Mouse (Mus musculus) c-Kit-positive CD71-negative TER-119-negative erythroid progenitor cells, embryonic 14.5 days (primary cell): ENCODE results near the gene Hecw1.

Experiments
- DNase-seq: peaks from one replicate; pipeline ENCODE4 v3.0.0-alpha.2; 2013; ENCODE audit warnings: low read depth

Hecw1 gene

DNA sequence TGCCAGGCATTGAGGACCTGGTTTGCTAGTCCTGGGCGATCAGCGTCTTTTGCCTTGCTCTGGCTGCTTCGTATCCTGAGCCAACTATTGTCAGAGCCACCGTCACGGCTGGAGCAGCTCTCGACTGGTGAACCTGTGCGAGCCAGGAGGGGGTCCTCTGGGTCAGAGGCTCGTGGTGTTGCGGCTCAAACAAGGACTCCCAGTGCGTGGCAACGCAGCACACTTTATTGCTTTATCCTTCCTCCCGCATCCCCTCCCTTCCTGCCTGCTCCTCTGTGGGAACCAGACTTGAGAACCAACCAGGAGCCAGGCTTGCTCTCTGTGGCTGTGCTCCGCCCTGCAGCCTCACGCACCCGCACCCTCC is at the start of gene Hecw1:
Gene Hecw1, minus strand, starts transcription at position 323 of the 364 bp plus-strand sequence.
- no peak for DNase-seq

DNA sequence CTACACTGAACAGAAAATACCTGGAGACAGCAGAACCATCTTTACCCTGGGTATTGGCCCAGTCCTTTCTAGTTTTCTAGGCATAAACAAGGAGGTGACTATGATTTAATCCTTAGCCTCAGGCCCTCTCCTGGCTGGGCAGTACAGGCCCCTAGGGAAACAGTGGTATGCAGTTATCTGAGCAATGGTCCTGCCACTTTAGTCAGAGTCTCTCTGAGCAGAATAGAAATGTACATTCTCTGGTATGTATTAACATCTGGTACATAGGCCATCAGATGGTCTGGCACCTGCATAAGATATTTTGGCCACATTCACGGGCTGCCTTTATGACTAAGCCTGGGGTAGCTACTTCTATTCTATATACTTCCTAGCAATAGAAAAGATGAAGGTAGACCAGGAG is 38.3 kb upstream of the Hecw1 start:
- DNase-seq, result no peak

DNA sequence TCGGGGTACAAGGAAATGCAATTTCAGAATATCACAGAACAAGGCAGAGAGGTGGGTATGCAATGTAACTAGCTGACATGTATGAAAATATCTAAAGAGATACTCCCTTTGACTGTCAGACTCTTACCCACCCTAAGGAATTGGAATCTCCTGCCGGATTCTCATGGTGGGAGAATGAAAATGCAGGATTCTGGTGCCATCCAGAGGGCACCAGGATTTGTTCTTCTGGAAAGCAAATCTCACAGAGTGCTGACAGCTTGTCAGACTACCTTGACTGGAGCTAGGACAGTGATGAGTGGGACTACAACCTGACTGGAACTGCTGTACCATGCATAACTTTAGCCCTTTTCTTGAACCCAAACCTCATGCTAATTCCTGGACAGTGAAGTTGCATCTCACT is 29.6 kb upstream of the Hecw1 start:
- no peak for DNase-seq

DNA sequence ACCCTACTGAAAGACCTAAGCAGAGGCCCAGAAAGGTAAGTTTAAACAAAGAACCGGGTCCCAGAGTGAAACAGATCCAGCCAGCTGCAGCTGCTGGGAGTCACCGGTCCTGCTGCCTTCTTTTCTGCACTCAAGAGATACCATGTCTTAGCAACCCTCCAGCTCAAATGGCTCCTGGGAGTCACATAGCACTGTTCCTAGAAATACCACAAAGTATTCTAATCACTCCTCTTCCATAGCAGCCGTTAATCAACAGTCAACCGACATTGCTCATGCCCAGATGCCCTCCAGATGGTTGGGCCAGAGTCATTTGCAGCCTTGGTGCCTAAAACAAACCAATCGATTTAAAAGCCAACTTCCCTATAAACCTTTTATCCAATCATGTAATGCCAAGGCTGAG is 19.8 kb upstream of the Hecw1 start:
- DNase-seq, result no peak

DNA sequence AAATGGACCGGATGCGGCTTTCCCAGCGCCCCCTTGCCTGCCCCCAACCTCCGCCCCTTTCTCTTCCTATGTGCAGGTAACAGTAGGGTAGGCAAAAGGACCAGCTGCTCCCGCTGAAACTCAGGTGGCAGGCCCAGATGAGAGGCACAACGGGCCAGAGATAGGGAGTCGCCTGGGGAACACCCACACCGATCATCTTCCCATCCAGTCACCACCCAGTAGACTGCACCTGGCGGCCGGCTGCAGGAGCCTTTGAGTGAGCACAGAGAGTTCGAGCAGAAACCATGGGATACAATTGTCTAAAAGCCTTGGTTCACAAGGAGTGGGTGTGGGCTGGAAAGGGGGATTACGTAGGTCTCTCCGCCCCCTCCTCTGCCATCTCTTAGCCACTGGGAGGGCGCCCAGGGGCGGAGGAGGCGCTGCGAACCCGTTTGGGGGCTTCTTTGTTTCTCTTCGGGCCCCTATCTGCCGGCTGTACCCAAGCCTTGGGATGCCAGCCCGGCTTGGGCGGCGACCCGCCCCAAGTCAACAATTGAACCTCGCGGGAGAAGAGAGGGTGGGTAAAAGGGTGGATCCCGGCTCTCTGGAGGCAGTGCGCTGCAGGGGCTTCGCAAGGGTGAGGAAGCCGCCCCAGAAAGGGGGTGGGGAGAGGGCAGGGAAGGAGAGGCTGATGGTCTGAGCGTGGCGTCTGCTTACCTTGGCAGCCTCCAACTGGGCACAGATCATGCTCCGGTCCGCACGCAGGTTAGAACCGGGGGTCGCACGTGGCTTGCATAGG is 711 bp downstream of the Hecw1 start:
- DNase-seq, result peak; percentile 3

DNA sequence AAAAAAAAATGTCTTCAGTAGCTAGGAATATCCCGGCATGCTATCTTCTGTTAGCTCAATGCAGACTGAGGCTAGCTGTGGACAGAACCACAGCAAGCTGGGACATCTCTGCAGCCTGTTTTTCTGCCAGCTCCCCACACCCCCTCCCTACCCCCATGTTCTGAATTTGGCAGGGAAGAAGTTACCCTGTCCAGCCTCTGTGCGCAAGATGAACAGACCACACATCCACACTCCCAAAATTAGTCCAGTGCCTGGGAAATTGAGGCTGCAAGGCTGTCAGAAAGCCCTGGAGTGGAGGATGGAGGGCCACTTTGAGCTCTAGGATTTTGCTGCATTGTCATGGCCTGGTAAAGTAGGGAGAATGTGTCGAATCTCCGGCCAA is 1.3 kb downstream of the Hecw1 start:
- DNase-seq, result no peak

DNA sequence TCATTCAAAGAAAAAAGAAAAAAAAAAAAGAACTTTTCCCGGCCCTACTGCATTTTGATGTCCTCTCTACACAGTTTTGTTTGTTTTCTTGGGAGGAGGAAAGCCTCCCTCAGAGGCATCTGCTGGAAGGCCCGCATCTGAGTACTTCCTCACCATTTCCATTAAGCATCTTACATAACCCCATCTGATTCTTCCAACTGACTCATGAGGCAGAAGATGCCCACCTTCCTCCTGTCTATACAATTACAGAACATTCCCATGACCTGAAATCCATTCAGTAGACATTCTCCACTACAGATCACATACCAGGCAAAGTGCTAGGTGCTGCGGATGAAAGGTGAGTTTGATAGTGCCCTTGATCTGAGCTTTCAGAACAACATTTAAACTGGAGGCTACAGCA is 3.4 kb downstream of the Hecw1 start:
- no peak for DNase-seq

DNA sequence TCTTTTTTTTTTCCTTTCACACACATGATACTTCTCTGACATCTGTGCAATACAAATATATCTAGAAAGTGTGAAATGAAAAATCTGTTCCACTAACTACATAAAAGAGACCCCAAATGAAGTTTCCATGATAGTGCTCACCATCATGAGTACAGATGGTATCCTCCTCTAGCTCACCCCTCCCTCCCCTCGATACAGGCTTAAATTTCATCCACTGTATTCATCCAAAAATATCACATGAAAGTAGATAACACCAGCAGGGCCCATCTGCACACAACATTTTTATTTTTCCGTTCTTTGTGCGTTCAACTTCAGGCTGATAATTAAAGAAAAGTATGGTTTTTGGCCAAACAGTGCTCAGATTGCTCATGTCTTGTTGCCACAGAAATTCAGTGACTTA is 5.5 kb downstream of the Hecw1 start:
- DNase-seq, result no peak

DNA sequence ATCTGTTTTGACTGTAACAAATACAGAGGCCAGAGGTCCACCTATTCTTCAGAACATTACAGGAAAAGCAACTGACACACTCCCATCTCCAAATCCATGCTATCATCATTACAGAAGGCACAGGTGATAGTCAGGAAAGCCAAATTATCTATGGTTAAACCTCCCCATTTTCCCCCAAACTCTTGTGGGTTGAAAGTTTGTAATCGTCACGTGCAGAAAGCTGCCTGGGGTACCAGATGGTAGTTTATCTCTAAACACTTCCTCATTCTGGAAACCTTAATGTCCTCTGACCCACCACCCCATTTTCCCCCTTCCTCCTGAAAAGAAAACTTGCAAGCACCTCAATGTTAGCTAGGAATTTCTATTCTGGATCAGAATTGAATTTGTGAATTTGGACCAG is 7.9 kb downstream of the Hecw1 start:
- DNase-seq, result no peak

DNA sequence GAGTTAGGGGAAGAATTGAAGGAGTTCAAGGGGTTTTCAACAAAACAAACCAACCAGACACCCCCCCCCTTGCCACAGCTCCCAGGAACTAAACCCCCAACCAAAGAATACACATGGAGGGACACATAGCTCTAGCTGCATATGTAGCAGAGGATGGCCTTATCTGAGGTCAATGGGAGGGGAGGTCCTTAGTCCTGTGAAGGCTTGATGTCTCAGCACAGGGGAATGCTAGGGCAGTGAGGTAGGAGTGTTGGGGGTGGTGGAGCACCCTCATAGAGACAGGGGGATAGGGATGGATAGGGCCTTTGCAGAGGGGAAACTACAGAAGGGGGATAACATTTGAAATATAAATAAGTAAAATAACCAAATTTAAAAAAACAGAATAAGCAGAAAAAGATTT is 9.1 kb downstream of the Hecw1 start:
- DNase-seq, result no peak

DNA sequence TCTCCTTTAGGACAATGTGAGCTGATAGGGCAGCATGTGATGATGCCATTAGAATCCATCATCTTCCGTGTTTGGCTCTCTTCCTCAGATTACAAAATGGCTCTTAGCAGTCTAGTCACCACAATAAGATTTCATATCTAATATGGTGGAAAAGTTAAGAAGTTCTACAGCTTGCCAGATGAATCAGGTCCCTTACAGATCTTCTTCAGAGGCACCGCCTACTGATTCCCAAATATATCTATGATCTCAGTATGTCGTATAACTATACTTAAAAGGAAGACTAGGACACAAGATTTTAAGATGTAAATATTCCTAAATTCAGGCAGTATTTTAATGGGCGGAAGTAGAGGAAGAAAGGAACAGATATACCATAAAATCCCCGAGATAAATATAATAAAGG is 16.3 kb downstream of the Hecw1 start:
- no peak for DNase-seq

DNA sequence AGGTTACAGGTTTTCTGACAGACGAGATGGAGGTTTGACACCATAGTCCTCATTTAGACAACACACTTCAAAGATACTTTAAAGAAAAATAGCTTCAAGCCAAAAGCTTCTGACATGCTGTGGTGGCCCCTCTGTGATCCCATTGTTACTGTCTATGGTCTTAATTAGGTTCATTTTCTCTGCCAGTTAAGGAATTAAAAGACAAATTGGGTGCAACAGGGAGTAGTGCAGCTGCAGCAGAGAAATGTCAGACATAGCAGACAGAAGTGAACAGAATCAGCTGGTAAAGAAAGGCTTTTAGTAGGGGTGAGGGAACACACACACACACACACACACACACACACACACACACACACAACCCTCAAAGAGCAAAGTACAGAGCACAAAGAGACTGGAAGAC is 22.8 kb downstream of the Hecw1 start:
- DNase-seq, result no peak

DNA sequence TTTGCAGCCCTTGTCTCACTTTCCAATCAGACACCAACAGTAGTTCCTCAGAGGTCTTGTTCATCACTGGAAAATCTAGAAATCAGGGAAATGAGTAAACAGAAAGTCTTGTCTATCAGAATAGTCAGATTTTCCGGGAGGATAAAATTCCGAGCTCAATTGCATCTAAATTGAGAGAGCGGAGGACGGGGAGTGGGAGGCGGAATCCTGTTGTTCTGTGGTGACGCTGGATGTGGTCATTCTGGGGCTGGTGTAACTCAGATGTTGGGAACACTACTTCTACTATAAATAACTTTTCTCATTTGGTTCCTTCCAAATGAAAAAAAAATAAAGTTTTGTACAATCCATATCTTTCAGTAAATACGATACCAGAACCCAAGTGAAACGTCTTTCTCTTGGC is 24.2 kb downstream of the Hecw1 start:
- DNase-seq, result no peak

DNA sequence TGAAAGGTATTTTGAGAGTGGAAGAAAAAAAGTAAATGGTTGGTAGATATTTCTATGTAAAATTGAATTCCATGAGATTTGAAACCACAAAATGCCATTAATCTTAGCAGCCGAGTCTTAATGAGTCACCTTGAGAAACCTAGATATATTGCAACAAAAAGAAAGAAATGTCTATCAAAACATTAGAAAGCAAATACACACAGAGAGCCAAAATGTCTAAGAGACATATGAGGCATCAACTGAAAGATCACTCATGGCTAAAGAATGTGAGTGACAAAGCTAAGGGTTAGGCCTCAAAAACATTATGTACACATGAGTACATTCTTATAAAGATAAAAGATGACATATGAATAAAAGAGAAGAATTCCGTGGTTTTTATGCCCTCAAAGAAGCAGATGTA is 26.1 kb downstream of the Hecw1 start:
- no peak for DNase-seq

DNA sequence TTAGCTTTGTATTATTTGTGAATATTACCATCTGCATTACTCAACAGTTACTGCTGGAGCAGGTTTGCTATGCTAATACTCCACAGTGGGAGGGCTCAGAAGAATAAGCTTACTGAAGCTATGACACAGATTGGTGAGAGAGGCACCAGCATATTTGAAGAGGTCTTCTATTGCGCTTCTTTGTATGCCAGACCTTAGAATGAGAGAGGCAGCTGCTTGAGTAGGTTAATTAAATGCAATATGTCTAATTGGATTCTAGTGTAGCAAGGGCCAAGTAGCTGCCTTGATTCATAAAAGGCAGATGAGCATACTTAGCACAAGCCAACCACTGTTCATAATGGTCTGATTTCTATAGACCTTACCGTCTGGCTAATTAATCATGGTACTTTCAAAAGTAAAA is 35.2 kb downstream of the Hecw1 start:
- no peak for DNase-seq

DNA sequence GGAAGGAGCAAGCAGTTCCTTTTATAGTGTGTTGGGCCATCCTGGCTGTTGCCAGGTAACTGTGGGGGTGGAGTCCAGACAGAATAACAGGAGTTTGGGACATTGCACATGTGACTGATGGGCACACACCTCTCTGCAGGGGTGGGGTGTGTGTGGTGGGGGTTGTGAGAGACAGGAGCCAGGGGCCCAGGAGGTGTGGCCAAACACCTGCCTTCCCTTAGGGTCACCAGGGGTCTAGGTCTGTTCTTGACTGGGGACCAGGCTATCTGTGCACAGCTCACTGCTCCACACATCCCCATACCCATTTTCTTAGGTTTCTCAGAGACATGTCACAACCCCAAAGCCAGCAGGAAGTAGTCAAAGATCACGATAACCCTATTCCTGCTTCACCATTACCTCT is 51.9 kb downstream of the Hecw1 start:
- DNase-seq, result no peak

DNA sequence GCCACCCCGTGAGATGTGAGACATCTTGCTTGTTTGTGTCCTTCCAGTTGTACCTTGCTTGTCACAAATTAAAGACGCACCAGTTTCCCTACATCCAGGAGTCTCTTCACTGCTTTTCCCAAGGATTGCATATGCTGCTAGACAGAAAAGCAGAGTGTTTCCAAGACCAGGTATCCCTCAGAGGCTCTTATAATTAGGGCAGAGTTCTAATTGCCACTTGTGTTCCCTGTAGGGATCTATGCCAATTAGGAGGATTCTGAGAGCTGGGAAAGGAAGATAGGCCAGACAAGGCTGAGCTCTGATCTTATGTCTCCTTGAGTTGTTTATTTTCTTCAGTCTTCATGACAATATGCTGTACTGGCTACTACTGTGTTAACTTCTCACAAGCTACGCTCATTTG is 55.5 kb downstream of the Hecw1 start:
- no peak for DNase-seq

DNA sequence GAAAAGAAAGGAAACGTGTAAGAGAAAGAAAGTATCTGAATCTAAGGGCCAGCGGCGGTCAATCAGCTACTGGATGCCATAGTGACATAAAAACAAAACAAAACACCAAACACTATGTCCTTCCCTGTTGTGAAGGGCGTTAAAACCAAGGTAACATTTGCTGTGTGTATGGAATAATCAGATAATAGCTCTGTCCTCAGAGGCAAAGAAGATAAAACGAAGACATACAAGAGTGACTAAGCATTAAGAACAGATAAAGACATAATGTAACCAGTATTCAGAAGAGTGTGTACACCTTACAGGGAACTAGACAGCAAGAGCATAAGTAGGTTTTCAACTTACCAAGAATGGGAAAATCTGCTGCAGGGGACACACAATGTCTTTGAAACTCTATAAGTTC is 62.0 kb downstream of the Hecw1 start:
- no peak for DNase-seq

DNA sequence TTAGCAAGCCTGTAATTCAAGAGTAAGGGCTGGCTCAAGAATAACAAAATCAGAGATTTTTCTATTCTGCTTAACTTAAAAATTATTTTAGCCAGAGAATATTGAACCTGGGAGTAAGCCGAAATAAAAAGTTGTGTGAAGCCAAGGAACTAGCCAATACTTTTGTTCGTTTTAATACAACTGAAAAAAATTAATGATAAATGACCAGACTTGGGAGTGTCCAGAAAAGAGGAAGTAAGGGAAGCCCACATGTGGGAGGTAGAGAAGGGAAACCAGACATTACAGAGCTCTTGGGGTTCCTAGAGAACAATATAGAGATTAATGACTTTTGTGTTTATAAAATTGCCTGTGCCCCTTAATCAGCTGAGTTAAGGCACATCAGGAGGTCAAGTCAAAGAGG is 66.0 kb downstream of the Hecw1 start:
- DNase-seq, result no peak

DNA sequence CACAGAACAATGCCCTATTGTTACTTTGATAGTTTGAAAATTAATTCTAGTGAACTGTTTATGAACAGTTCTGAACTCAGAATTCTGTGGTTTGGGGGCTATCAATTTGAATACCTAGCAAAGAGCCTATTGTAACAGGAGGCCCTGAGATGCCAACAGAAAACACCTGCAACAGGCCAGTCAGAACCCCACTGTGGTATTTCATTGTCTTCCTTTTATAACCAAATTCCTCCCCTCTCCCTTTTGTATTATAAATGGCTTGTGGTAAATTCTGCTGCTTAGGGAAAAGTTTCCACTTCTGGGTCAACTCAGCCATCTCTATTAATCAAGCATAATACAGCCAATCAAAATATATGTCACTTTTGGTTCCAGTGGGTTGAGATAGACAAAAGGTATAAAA is 83.5 kb downstream of the Hecw1 start:
- no peak for DNase-seq

DNA sequence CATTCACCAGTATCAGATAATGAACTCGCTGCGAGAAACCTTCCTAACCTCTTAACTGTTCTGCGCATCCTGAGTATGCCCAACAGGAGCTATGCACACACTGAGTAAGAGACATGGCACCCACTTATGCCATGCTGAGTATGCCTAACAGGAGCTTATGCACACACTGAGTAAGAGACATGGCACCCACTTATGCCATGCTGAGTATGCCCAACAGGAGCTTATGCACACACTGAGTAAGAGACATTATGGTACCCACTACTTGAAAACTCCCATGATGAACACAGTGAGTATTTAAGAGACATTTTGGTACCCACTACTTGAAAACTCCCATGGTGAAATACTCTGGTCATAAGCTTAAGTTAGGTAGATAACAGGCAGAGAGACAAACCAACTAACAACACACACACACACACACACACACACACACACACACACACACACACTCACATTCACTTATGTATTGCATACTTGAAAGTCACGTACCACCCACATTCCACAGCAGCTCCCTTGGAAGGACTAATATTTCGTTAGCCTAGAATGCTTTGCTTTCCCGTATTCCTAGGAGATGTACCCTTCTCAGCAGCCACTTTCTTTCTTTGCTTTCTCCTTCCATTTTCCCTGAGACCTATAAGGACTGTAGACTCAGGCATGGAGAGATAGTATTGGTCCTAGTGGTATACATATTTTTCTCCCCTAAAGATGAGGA is 94.0 kb downstream of the Hecw1 start:
- DNase-seq, result no peak

DNA sequence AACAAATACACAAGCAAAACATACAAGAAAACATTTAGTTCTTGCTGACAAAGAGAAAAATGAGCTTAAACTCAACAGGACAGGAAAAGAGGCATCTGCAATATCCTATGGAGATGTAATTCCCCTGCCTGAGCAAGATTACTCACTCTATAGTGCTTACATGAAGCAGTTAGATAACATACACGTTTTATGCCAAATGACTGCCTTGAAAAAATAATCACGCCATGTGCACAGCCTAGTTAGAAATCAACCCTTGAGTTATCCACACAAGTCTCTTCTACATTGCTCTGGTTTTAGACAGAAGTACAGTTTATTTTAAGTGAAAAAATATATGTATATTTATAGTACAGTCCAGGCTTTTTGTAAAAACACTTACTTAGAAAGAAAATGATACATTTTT is 98.2 kb downstream of the Hecw1 start:
- DNase-seq, result no peak

DNA sequence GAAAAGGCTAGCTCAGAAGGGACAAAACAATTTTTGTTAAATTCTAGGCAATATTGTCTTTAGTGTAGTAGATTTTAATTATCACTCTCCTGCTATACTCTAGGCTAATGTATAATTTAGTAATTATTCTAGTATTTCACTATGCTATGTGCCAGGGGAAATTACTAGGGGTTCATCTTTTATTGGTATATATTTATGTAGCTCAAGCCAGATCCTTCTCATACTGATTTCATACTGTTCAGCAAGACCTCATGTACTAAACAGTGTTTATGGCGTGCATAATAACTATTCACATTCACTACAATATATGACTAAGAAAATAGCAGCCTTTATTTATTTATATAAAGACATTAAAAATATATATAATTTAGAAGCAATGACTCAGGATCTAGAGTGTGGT is 109.6 kb downstream of the Hecw1 start:
- no peak for DNase-seq

DNA sequence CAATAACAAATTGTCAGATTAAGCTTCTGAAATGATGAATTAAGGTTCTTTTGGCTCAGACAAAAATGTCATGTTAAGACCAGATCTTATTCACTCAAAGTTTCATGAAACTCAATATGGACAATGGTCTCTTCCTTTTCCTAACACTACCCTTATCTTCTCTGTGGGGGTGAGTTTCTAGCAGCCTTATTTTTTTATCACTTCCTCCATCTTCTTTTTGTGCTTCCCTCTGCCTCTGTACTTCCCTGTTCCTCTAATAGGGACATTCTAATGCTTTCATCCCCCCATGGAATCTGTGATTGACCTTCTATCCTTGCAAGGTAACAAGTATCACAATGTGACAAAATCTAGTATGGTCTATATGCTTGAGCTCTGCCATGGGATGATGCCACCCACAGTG is 148.6 kb downstream of the Hecw1 start:
- DNase-seq, result no peak
